Mouse (Mus musculus) forebrain, embryonic 11.5 days (tissue): ENCODE results near the gene Psmf1. TPM values are rescaled to one million over a fixed set of nuclear protein-coding genes. Genes with fewer than 3 reads are reported as not detected.

Experiments used
- ATAC-seq: fragments of 200-750 bp; cut with Nextera tagmentation; replicated peaks from 2 replicates; pipeline ENCODE4 v1.8.0; 2017; ENCODE audit warnings: moderate TSS enrichment; ENCODE audit not compliant: low FRiP score
- DNase-seq: peaks from one replicate; pipeline ENCODE4 v3.0.0-alpha.2; 2017; ENCODE audit warnings: low spot score
- H3K27ac ChIP-seq: fragments of 300-500 bp; sonication (generic); 2 replicates; pipeline ENCODE4 v1.5.1; 2014; ENCODE audit warnings: low read depth, low read length
- H3K27me3 ChIP-seq: fragments of 300-500 bp; sonication (generic); 2 replicates; pipeline ENCODE4 v1.6.1; 2014; ENCODE audit warnings: mild to moderate bottlenecking, low read length, mixed read lengths; ENCODE audit not compliant: control insufficient read depth, insufficient read depth
- H3K36me3 ChIP-seq: fragments of 300-500 bp; sonication (generic); 2 replicates; pipeline ENCODE4 v1.6.1; 2014; ENCODE audit warnings: mild to moderate bottlenecking, low read length, moderate library complexity, mixed read lengths; ENCODE audit not compliant: control insufficient read depth, insufficient read depth
- H3K4me1 ChIP-seq: fragments of 300-500 bp; sonication (generic); replicated peaks from 2 replicates; pipeline ENCODE4 v1.6.1; 2014; ENCODE audit warnings: low read length, mixed read lengths; ENCODE audit not compliant: control insufficient read depth, insufficient read depth
- H3K4me2 ChIP-seq: fragments of 300-500 bp; sonication (generic); 2 replicates; pipeline ENCODE4 v1.6.1; 2014; ENCODE audit warnings: low read depth, mild to moderate bottlenecking, low read length, moderate library complexity, mixed read lengths; ENCODE audit not compliant: severe bottlenecking
- H3K4me3 ChIP-seq: fragments of 300-500 bp; sonication (generic); 2 replicates; pipeline ENCODE4 v1.5.1; 2014; ENCODE audit warnings: low read depth, low read length
- H3K9ac ChIP-seq: fragments of 300-500 bp; sonication (generic); 2 replicates; pipeline ENCODE4 v1.6.1; 2014; ENCODE audit warnings: low read length
- H3K9me3 ChIP-seq: fragments of 300-500 bp; sonication (generic); 2 replicates; pipeline ENCODE4 v1.6.1; 2016; ENCODE audit warnings: low read length, mixed read lengths; ENCODE audit not compliant: control insufficient read depth
- WGBS: fragments of 180-500 bp; shearing (Covaris S2); extraction: QIAGEN DNeasy Blood & Tissue Kit; methylation state at CpG from one replicate; pipeline ENCODE4 v1.1.7; 2014; 5-methylcytosine and 5-hydroxymethylcytosine counted together
- polyA plus RNA-seq: library from polyadenylated mRNA; unstranded; fragments of >200 nt; fragmentation: Nextera tagmentation; extraction: Ambion mirVana; gene quantifications from 2 replicates; pipeline ENCODE4 v1.2.1, GENCODE M21; 2014

Psmf1 gene
- polyA plus RNA-seq: 46.8 and 51.9 TPM in 2 replicates

DNA sequence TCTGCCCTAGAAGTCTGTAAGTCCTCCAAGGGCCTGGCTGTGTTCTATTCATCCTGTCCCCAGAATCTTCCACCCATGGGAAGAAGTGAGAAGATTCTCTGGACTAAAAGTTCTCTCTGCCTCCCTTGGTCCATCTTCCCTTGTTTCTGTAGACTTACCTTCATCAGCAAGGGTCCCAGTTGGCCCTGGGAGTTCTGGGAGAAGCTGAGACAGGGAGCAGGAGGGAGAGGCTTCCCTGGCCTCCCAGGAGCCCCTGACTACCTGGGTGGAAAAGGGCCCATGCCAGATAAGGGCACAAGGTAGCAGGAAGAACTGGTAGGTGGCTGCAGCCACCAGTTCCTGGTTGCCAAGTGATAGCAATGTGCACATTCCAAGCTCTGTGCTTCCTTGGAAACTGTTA is at the start of gene Psmf1:
Gene Psmf1 (minus strand): TSS at position 342 of the 400 bp plus-strand sequence.
- Histone ChIP-seq H3K9ac (no peak within 1 kb of the TSS), H3K9me3 (no peaks in the 10 kb centered on the region), H3K4me2 (no peak within 1 kb of the TSS), H3K36me3 (no peaks in the 10 kb centered on the region), H3K4me1 (peaks cover 5% of the 10 kb centered on the region; the same call in 1 of the 2 replicates), H3K4me3 (no peak within 1 kb of the TSS), H3K27me3 (no peaks in the 10 kb centered on the region), H3K27ac (no peak within 1 kb of the TSS)
- ATAC-seq: no peak
- DNase-seq: no peak

- no peak for ATAC-seq
- no peak overlapping the region for H3K4me2 ChIP-seq
- no peaks in the 10 kb centered on the region for H3K4me1 ChIP-seq
- no peaks in the 10 kb centered on the region for H3K27me3 ChIP-seq
- no peaks in the 10 kb centered on the region; the same call in 1 of the 2 replicates for H3K9me3 ChIP-seq
- no peak overlapping the region for H3K4me3 ChIP-seq
- no peak overlapping the region for H3K9ac ChIP-seq
- WGBS: 62% methylated on average over 5 of the region's 5 CpGs
- no peak overlapping the region for H3K27ac ChIP-seq
- H3K36me3 ChIP-seq: no peaks in the 10 kb centered on the region
- no peak for DNase-seq
These were observed 47.2 kb upstream of the Psmf1 start for GRCm38 (mm10) chr2:151791156-151791555.

DNA sequence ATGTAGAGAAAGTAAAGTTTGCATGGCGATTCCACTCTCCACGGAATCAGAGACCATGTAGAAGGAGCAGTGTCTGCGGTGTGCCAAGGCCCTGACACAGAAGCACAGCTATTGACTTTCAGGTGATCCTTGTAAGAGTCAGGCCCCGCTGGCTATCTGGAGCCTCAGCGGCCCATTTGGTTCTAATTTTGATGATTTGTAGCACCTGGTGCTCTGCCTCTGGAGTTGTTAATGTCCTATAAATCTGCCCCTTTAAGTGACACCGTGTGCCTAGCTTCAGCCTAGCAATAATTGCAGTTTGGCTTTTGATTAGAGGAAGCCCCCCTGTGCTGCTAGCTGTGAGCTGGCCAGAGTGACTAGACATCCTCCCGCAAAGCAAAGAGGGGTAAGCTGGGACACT is 46.2 kb upstream of the Psmf1 start:
- no peak overlapping the region for H3K27ac ChIP-seq
- H3K4me3 ChIP-seq: no peak overlapping the region
- H3K4me2 ChIP-seq: no peak overlapping the region
- H3K4me1 ChIP-seq: no peaks in the 10 kb centered on the region
- no peaks in the 10 kb centered on the region; the same call in 1 of the 2 replicates for H3K9me3 ChIP-seq
- no peaks in the 10 kb centered on the region for H3K27me3 ChIP-seq
- WGBS: 70% methylated on average over 7 of the region's 7 CpGs
- DNase-seq (no peak), ATAC-seq (no peak)
- no peak overlapping the region for H3K9ac ChIP-seq
- no peaks in the 10 kb centered on the region for H3K36me3 ChIP-seq

DNA sequence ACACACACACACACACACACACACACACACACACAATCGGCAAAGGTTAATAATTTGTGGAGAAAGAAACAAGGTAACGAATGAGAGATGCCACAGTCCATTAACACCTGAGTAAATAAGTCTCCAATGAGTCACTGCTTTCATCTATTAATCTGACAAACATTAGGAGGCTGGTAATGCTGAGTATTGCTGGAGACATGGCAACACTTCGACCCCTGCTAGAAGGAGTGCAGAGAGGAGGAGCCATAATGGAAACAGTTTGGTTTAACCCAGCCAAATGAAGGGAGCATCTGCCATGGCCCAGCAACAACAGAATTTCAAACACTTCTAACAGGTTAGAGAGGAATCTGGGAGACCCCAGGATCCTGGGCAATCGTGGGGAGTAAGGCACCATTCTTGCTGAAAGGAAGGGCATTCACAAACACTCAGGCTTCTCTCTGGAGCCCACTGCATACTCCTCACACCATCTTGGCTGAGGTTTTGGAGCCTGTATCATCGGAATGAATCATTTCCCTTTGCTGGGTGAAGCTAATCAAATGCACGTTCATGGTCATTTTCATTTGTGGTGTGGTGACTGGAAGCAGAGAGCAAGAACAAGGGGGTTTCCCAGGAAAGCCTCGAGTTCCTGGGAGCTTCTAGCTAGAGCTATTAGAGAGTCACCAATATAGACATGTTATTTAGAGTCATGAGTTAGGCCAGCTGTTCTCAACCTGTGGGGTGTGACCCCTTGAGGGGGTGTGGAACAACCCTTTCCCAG is 44.4 kb upstream of the Psmf1 start:
- Histone ChIP-seq H3K9ac (no peak overlapping the region), H3K27ac (no peak overlapping the region), H3K9me3 (no peaks in the 10 kb centered on the region), H3K4me2 (no peak overlapping the region), H3K4me1 (no peaks in the 10 kb centered on the region), H3K4me3 (no peak overlapping the region), H3K27me3 (no peaks in the 10 kb centered on the region), H3K36me3 (no peaks in the 10 kb centered on the region)
- ATAC-seq (no peak), DNase-seq (no peak)
- WGBS: 81% methylated on average over 7 of the region's 7 CpGs

DNA sequence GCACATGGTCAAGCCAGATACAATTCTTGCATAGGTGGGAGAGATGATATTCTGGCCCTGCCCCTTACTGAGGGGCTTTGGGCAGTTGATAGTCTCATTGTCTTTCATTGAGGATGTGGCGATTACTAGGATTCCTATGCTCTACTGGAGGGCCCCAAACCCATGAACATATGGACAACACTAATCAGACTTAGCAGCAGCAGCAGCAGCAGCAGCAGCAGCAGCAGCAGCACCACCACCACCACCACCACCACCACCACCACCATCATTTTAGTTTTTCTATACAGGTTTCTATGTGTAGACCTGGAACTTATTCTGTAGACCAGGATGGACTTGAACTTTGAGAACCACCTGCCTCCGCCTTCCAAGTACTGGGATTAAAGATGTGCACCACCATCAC is 39.5 kb upstream of the Psmf1 start:
- Histone ChIP-seq H3K27ac (no peak overlapping the region), H3K4me3 (no peak overlapping the region), H3K4me2 (no peak overlapping the region), H3K9ac (no peak overlapping the region), H3K36me3 (no peaks in the 10 kb centered on the region), H3K9me3 (no peaks in the 10 kb centered on the region), H3K27me3 (no peaks in the 10 kb centered on the region), H3K4me1 (no peaks in the 10 kb centered on the region)
- WGBS: 92% methylated on average over 2 of the region's 2 CpGs
- ATAC-seq (no peak), DNase-seq (no peak)

DNA sequence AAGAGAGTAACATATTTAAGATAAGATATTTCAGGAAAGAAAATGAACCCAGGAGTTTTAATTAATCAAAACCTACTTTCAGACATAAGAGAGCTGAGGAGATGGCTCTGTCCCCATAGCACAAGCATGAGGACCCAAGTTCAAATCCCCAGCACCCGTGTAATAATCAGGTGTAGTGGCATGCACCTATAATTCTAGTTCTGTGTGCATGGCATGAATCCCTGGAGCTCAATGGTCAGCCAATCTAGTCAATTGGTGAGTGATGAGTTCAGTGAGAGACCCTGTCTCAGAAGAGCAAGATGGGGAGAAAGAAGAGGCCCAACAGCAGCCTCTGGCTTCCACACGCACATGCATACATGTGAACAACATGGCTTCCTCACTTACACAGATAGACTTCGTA is 33.4 kb upstream of the Psmf1 start:
- no peaks in the 10 kb centered on the region for H3K27me3 ChIP-seq
- no peaks in the 10 kb centered on the region for H3K4me1 ChIP-seq
- H3K9me3 ChIP-seq: no peaks in the 10 kb centered on the region
- H3K4me2 ChIP-seq: no peak overlapping the region
- no peak overlapping the region for H3K27ac ChIP-seq
- ATAC-seq (no peak), DNase-seq (no peak)
- WGBS: 83% methylated on average over 3 of the region's 3 CpGs
- no peak overlapping the region for H3K9ac ChIP-seq
- H3K36me3 ChIP-seq: no peaks in the 10 kb centered on the region
- H3K4me3 ChIP-seq: no peak overlapping the region

DNA sequence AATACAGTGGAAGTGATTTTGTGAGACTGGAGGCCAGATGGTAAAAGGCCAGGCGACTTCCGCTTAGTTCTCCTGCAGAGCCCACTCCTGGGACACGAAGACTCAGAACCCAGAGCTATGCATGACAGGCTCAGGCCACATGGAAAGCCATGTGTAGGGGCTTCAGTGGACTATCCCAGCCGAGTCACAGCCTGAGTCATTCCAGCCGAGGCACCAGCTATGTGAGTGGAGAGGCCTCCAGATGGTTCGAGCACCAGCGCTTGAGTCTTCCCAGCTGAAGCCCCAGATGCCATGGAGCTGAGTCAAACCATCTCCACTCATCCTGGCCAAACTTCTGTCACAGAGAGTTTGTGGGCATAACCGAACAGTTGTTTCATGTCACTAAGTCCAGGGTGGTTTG is 29.5 kb upstream of the Psmf1 start:
- no peaks in the 10 kb centered on the region for H3K9me3 ChIP-seq
- H3K27ac ChIP-seq: no peak overlapping the region
- WGBS: 89% methylated on average over 8 of the region's 8 CpGs
- no peak overlapping the region for H3K4me2 ChIP-seq
- H3K9ac ChIP-seq: no peak overlapping the region
- no peaks in the 10 kb centered on the region for H3K36me3 ChIP-seq
- ATAC-seq (no peak), DNase-seq (no peak)
- no peaks in the 10 kb centered on the region for H3K4me1 ChIP-seq
- no peak overlapping the region for H3K4me3 ChIP-seq
- H3K27me3 ChIP-seq: no peaks in the 10 kb centered on the region

DNA sequence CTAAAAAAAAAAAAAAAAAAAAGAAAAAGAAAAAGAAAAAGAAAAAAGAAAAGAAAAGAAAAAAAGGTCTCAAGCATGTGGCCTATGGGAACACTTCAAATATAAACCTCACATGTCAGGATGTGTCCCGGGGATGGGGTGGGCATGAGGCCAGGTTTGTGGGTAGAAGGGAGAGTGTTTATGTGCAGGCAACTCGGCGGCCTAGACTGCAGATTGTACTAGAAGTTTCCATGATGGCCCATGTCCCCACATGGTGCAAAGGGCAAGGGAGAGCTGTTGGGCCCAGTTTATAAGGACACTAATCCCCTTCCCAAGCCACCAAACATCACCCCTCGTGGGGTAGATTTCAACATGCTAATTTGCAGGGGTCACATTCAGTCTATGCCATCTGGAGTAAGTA is 28.2 kb upstream of the Psmf1 start:
- no peaks in the 10 kb centered on the region for H3K9me3 ChIP-seq
- no peaks in the 10 kb centered on the region for H3K27me3 ChIP-seq
- no peak overlapping the region for H3K27ac ChIP-seq
- WGBS: 89% methylated on average over 4 of the region's 4 CpGs
- H3K4me2 ChIP-seq: no peak overlapping the region
- no peaks in the 10 kb centered on the region for H3K4me1 ChIP-seq
- H3K9ac ChIP-seq: no peak overlapping the region
- ATAC-seq (no peak), DNase-seq (no peak)
- H3K4me3 ChIP-seq: no peak overlapping the region
- no peaks in the 10 kb centered on the region for H3K36me3 ChIP-seq

DNA sequence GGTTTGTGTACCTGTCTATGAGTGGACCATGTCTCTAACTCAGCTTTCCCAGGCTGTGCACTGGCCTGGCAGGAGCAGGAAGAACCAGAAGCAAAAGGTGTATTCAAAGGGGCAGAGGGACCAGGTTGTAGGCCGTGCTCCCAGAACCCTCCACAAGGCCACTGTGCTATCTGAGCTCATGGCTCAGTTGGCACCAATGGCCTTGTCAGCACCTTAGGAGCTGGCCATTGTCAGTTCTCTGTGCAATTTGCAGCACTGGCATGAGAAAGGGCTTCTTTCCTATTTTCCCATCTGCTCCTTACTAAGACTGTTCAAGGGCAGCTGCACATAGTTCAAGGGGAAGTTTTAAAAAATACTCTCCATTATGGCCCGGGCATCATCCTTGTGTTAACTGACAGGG is 20.6 kb upstream of the Psmf1 start:
- no peak overlapping the region for H3K9ac ChIP-seq
- H3K9me3 ChIP-seq: no peaks in the 10 kb centered on the region
- no peak overlapping the region for H3K4me2 ChIP-seq
- no peaks in the 10 kb centered on the region for H3K27me3 ChIP-seq
- ATAC-seq: no peak
- 91% methylated on average over 2 of the region's 2 CpGs for WGBS
- H3K27ac ChIP-seq: no peak overlapping the region
- H3K4me3 ChIP-seq: no peak overlapping the region
- no peaks in the 10 kb centered on the region for H3K4me1 ChIP-seq
- no peak for DNase-seq
- H3K36me3 ChIP-seq: no peaks in the 10 kb centered on the region
